Comparison of ENCODE assay signal across 27 mouse cellular contexts in genomic region chr9:24888282-24888681, GRCm38 (mm10).
DNase-seq lines count a peak whose midpoint lies in the region; ATAC-seq lines count a peak whose summit lies in the region.
"Had no signal": no experiment of that assay in that cellular context is flagged by ENCODE, and none has a peak within 500 bp of the region (broad histone marks: within the 10 kb centered on the region; RNA-seq: fewer than 3 reads in every experiment).

No protein-coding gene starts in this region.

- intact Hi-C loops in heart, postnatal 14 days (cut with DNase I): no loop called here
- intact Hi-C loops in gastrocnemius, postnatal 14 days (cut with DNase I; ENCODE audit: low total_unique reads): no loop called here

- H3K4me3 ChIP-seq in heart, embryonic 12.5 days: no peak overlapping the region
- H3K4me3 ChIP-seq in heart, embryonic 16.5 days (ENCODE audit: low read length): no peak overlapping the region
- H3K4me3 ChIP-seq: forebrain, embryonic 10.5 days; forebrain, embryonic 13.5 days; gastrocnemius, adult 2 months; heart, adult 2 months had no signal

- peaks cover 30% of the 10 kb centered on the region for H3K4me1 ChIP-seq in heart, embryonic 12.5 days (replicated peaks)
- H3K4me1 ChIP-seq in heart, embryonic 16.5 days (ENCODE audit: control insufficient read depth, insufficient read depth, low read length): peaks cover 24% of the 10 kb centered on the region
- H3K4me1 ChIP-seq: forebrain, embryonic 13.5 days had no signal

- H3K9ac ChIP-seq in heart, embryonic 12.5 days: no peak overlapping the region
- H3K9ac ChIP-seq in heart, embryonic 16.5 days (ENCODE audit: low read length): no peak overlapping the region
- H3K9ac ChIP-seq: forebrain, embryonic 13.5 days; hindbrain, embryonic 14.5 days had no signal

- no peaks in the 10 kb centered on the region for H3K27me3 ChIP-seq in heart, embryonic 12.5 days (replicated peaks)
- no peaks in the 10 kb centered on the region for H3K27me3 ChIP-seq in heart, embryonic 16.5 days (ENCODE audit: control insufficient read depth, insufficient read depth, low read length)
- H3K27me3 ChIP-seq: forebrain, embryonic 13.5 days had no signal

- no peaks in the 10 kb centered on the region for H3K9me3 ChIP-seq in heart, embryonic 12.5 days (replicated peaks)
- no peaks in the 10 kb centered on the region for H3K9me3 ChIP-seq in heart, embryonic 16.5 days (replicated peaks; ENCODE audit: control insufficient read depth, low read length)
- H3K9me3 ChIP-seq: forebrain, embryonic 10.5 days; forebrain, embryonic 13.5 days had no signal

- ATAC-seq in heart, embryonic 12.5 days (ENCODE audit: insufficient number of reproducible peaks, low FRiP score): peak; percentile 88
- peak; percentile 89 for ATAC-seq in heart, embryonic 16.5 days (replicated peaks; ENCODE audit: extremely low read depth, insufficient read depth, low FRiP score)
- ATAC-seq: activated CD4-positive, CD25-positive, alpha-beta regulatory T cell, adult 4 months; forebrain, embryonic 13.5 days; forebrain, embryonic 16.5 days; hindbrain, postnatal 0 days; inflammation-experienced regulatory T-cells, adult 6 months; intestine, embryonic 16.5 days had no signal

- H3K36me3 ChIP-seq in heart, embryonic 12.5 days: no peaks in the 10 kb centered on the region
- no peaks in the 10 kb centered on the region for H3K36me3 ChIP-seq in heart, embryonic 16.5 days (ENCODE audit: control insufficient read depth, insufficient read depth)
- H3K36me3 ChIP-seq: forebrain, embryonic 10.5 days had no signal

- H3K4me2 ChIP-seq in heart, embryonic 12.5 days: no peak overlapping the region
- peak overlapping the region; percentile 21; the same call in 1 of the 2 replicates for H3K4me2 ChIP-seq in heart, embryonic 16.5 days (ENCODE audit: low read depth, low read length)
- H3K4me2 ChIP-seq: forebrain, embryonic 13.5 days; hindbrain, embryonic 14.5 days had no signal

- WGBS in heart, embryonic 12.5 days: 17% methylated on average over 9 of the region's 9 CpGs
- WGBS in heart, embryonic 16.5 days: 26% methylated on average over 9 of the region's 9 CpGs

- DNase-seq in heart, adult 11 months: peak; percentile 86
- DNase-seq in heart, adult 8-10 months (ENCODE audit: low spot score): no peak
- DNase-seq in heart, postnatal 14 days: no peak
- peak; percentile 45 for DNase-seq in heart, postnatal 4 days
- no peak for DNase-seq in gastrocnemius, postnatal 14 days
- DNase-seq in frontal cortex, postnatal 25 days (ENCODE audit: low spot score in 2 of 2): no peak
- DNase-seq: adrenal gland, adult 8-10 months; adrenal gland, postnatal 25 days; cerebellum, adult 11-12 months; cerebellum, adult 8-10 months; cerebellum, postnatal 10 days; cerebellum, postnatal 36 days; gastrocnemius, adult 2 months; gastrocnemius, postnatal 25 days; kidney, adult 18-20 months; kidney, adult 9 months had no signal

- peak overlapping the region; percentile 93 for H3K27ac ChIP-seq in heart, embryonic 12.5 days (ENCODE audit: poor library complexity, severe bottlenecking)
- peak overlapping the region; percentile 93 for H3K27ac ChIP-seq in heart, embryonic 16.5 days (ENCODE audit: low read length)
- H3K27ac ChIP-seq: forebrain, embryonic 10.5 days; forebrain, embryonic 13.5 days; gastrocnemius, adult 2 months; heart, adult 2 months; hindbrain, embryonic 14.5 days; hindbrain, postnatal 0 days had no signal

Comparison
In these comparisons a context has a peak if more than half of its experiments do, and no peak if none do; other contexts are left out.
1. DNase-seq: peak in heart, adult 11 months (single experiment) and heart, postnatal 4 days (single experiment); none in heart, adult 8-10 months (single experiment), heart, postnatal 14 days (0 of 2), gastrocnemius, postnatal 14 days (single experiment) and frontal cortex, postnatal 25 days (0 of 2).